Mouse (Mus musculus) kidney, postnatal 0 days (tissue): ENCODE measurements around the gene Stard13. TPM values are rescaled to one million over a fixed set of nuclear protein-coding genes. Genes with fewer than 3 reads are reported as not detected.

Experiments
- ATAC-seq: fragments of 200-750 bp; cut with Nextera tagmentation; replicated peaks from 2 replicates; pipeline ENCODE4 v1.8.0; 2017; ENCODE audit warnings: low read depth, moderate number of reproducible peaks, moderate TSS enrichment, moderate library complexity; ENCODE audit not compliant: low FRiP score
- DNase-seq: peaks from one replicate; pipeline ENCODE4 v3.0.0-alpha.2; 2016; ENCODE audit warnings: low spot score
- H3K27ac ChIP-seq: fragments of 300-500 bp; sonication (generic); 2 replicates; pipeline ENCODE4 v1.5.1; 2014; ENCODE audit warnings: mild to moderate bottlenecking
- H3K27me3 ChIP-seq: fragments of 300-500 bp; sonication (generic); 2 replicates; pipeline ENCODE4 v1.6.1; 2014; ENCODE audit warnings: low read length, mixed read lengths; ENCODE audit not compliant: insufficient read depth
- H3K36me3 ChIP-seq: fragments of 300-500 bp; sonication (generic); 2 replicates; pipeline ENCODE4 v1.6.1; 2014; ENCODE audit warnings: low read length, mixed read lengths; ENCODE audit not compliant: insufficient read depth
- H3K4me1 ChIP-seq: fragments of 300-500 bp; sonication (generic); replicated peaks from 2 replicates; pipeline ENCODE4 v1.6.1; 2014; ENCODE audit warnings: antibody characterized with exemption, low read length, mixed read lengths; ENCODE audit not compliant: insufficient read depth
- H3K4me2 ChIP-seq: fragments of 300-500 bp; sonication (generic); 2 replicates; pipeline ENCODE4 v1.6.1; 2014; ENCODE audit warnings: mild to moderate bottlenecking, low read length, moderate library complexity, mixed read lengths
- H3K4me3 ChIP-seq: fragments of 300-500 bp; sonication (generic); replicated peaks from 2 replicates; pipeline ENCODE4 v1.5.1; 2014; ENCODE audit warnings: low read depth, low read length
- H3K9ac ChIP-seq: fragments of 300-500 bp; sonication (generic); 2 replicates; pipeline ENCODE4 v1.6.1; 2014; ENCODE audit warnings: low read depth, low read length
- H3K9me3 ChIP-seq: fragments of 300-500 bp; sonication (generic); replicated peaks from 2 replicates; pipeline ENCODE4 v1.6.1; 2016; ENCODE audit warnings: low read length, inconsistent platforms, mixed read lengths
- CTCF ChIP-seq: IDR thresholded peaks from 2 replicates; pipeline ENCODE4 v1.5.1; 2016; ENCODE audit warnings: antibody characterized with exemption, low read depth, mild to moderate bottlenecking, moderate library complexity
- WGBS: fragments of 180-500 bp; shearing (Covaris S2); extraction: QIAGEN DNeasy Blood & Tissue Kit; methylation state at CpG from one replicate; pipeline ENCODE4 v1.1.7; 2014; 5-methylcytosine and 5-hydroxymethylcytosine counted together
- polyA plus RNA-seq: library from polyadenylated mRNA; unstranded; fragments of >200 nt; fragmentation: Nextera tagmentation; extraction: Ambion mirVana; gene quantifications from 2 replicates; pipeline ENCODE4 v1.2.1, GENCODE M21; 2015

The Stard13 gene
- polyA plus RNA-seq, 1 experiment from 2014 or later = 7.8 TPM

- no peaks in the 10 kb centered on the region for H3K27me3 ChIP-seq
- ATAC-seq (no peak), DNase-seq (no peak)
- H3K4me1 ChIP-seq = no peaks in the 10 kb centered on the region
- no peaks in the 10 kb centered on the region for H3K9me3 ChIP-seq
- no peak overlapping the region for H3K4me3 ChIP-seq
- H3K27ac ChIP-seq = no peak overlapping the region
- WGBS = 62% methylated on average over 6 of the region's 6 CpGs
- TF ChIP-seq CTCF = no peak
- H3K4me2 ChIP-seq = no peak overlapping the region
- H3K9ac ChIP-seq = no peak overlapping the region
- 0 out of 2 replicates have a peak, but pooled peaks cover 3% of the 10 kb centered on the region for H3K36me3 ChIP-seq
Observed at GRCm38 (mm10) chr5:151071430-151071829, 162.2 kb downstream of the Stard13 start.

GRCm38 (mm10) chr5:151070896-151071295 lies 162.7 kb downstream of the Stard13 start:
- no peak overlapping the region for H3K4me3 ChIP-seq
- 74% methylated on average over 6 of the region's 6 CpGs for WGBS

GRCm38 (mm10) chr5:151069569-151069968 lies 164.1 kb downstream of the Stard13 start:
- Histone ChIP-seq H3K4me3 (no peak overlapping the region), H3K9ac (no peak overlapping the region), H3K4me1 (no peaks in the 10 kb centered on the region), H3K4me2 (no peak overlapping the region), H3K9me3 (no peaks in the 10 kb centered on the region), H3K36me3 (0 out of 2 replicates have a peak, but pooled peaks cover 3% of the 10 kb centered on the region), H3K27ac (no peak overlapping the region), H3K27me3 (no peaks in the 10 kb centered on the region)
- DNase-seq = no peak
- no peak for TF ChIP-seq CTCF
- no peak for ATAC-seq
- 76% methylated on average over 2 of the region's 2 CpGs for WGBS

More at GRCm38 (mm10) chr5:151070896-151071295, 162.7 kb downstream of the Stard13 start:
- no peak for TF ChIP-seq CTCF
- no peaks in the 10 kb centered on the region for H3K9me3 ChIP-seq
- ATAC-seq = no peak
- no peak for DNase-seq
- H3K9ac ChIP-seq = no peak overlapping the region
- H3K27ac ChIP-seq = no peak overlapping the region
- H3K36me3 ChIP-seq = 0 out of 2 replicates have a peak, but pooled peaks cover 3% of the 10 kb centered on the region
- H3K4me1 ChIP-seq = no peaks in the 10 kb centered on the region
- H3K4me2 ChIP-seq = no peak overlapping the region
- no peaks in the 10 kb centered on the region for H3K27me3 ChIP-seq

- Histone ChIP-seq H3K9ac (no peak overlapping the region), H3K27me3 (no peaks in the 10 kb centered on the region), H3K4me1 (no peaks in the 10 kb centered on the region), H3K36me3 (peaks cover 16% of the 10 kb centered on the region), H3K4me2 (no peak overlapping the region), H3K4me3 (no peak overlapping the region), H3K9me3 (no peaks in the 10 kb centered on the region), H3K27ac (no peak overlapping the region)
- no peak for TF ChIP-seq CTCF
- ATAC-seq = no peak
- WGBS = 76% methylated on average over 5 of the region's 5 CpGs
- no peak for DNase-seq
Observed at GRCm38 (mm10) chr5:151066016-151066415, 167.6 kb downstream of the Stard13 start.

GRCm38 (mm10) chr5:151065228-151065627 lies 168.4 kb downstream of the Stard13 start:
- no peak for DNase-seq
- H3K9ac ChIP-seq = no peak overlapping the region
- H3K27me3 ChIP-seq = no peaks in the 10 kb centered on the region
- no peak overlapping the region for H3K4me2 ChIP-seq
- H3K4me1 ChIP-seq = no peaks in the 10 kb centered on the region
- no peak for ATAC-seq
- no peak for TF ChIP-seq CTCF
- no peak overlapping the region for H3K4me3 ChIP-seq
- no peak overlapping the region for H3K27ac ChIP-seq
- H3K36me3 ChIP-seq = peaks cover 16% of the 10 kb centered on the region
- 46% methylated on average over 1 of the region's 1 CpGs for WGBS
- no peaks in the 10 kb centered on the region for H3K9me3 ChIP-seq

- no peak overlapping the region for H3K9ac ChIP-seq
- H3K27me3 ChIP-seq = no peaks in the 10 kb centered on the region
- 0 out of 2 replicates have a peak, but pooled peaks cover 4% of the 10 kb centered on the region for H3K4me1 ChIP-seq
- H3K9me3 ChIP-seq = no peaks in the 10 kb centered on the region
- no peak overlapping the region for H3K4me2 ChIP-seq
- 98% methylated on average over 2 of the region's 2 CpGs for WGBS
- TF ChIP-seq CTCF = peak; percentile 26; the same call in 1 of the 2 replicates
- DNase-seq = no peak
- no peak for ATAC-seq
- no peak overlapping the region for H3K4me3 ChIP-seq
- H3K27ac ChIP-seq = no peak overlapping the region
- peaks cover 16% of the 10 kb centered on the region for H3K36me3 ChIP-seq
Observed at GRCm38 (mm10) chr5:151061942-151062341, 171.7 kb downstream of the Stard13 start.

- Histone ChIP-seq H3K4me3 (no peak overlapping the region), H3K9me3 (no peaks in the 10 kb centered on the region), H3K4me2 (no peak overlapping the region), H3K36me3 (peaks cover 16% of the 10 kb centered on the region), H3K9ac (no peak overlapping the region), H3K4me1 (peaks cover 10% of the 10 kb centered on the region; the same call in 1 of the 2 replicates), H3K27ac (peak overlapping the region; percentile 77), H3K27me3 (no peaks in the 10 kb centered on the region)
- ATAC-seq = 0 out of 2 replicates have a peak, but pooled peaks have one; percentile 22
- 42% methylated on average over 12 of the region's 12 CpGs for WGBS
- peak; percentile 79 for DNase-seq
- no peak; the same call in 1 of the 2 replicates for TF ChIP-seq CTCF
Observed at GRCm38 (mm10) chr5:151060476-151060875, 173.2 kb downstream of the Stard13 start.
